Mouse (Mus musculus): ENCODE measurements around the gene Gar1.

GRCm38 (mm10) chr3:129862592-129862991 is 31.4 kb upstream of the Gar1 start:
- no peak for TF ChIP-seq GATA1 (IDR thresholded peaks at IDR 0.05; ENCODE audit: low read length)
- TF ChIP-seq TAL1 (IDR thresholded peaks at IDR 0.05; ENCODE audit: low read length) = no peak

Measured in erythroblast, embryonic 14.5 days (primary cell).